Mouse (Mus musculus) common myeloid progenitor, adult 5-6 weeks (primary cell): ENCODE data around the gene Gm853. TPM values are rescaled to one million over a fixed set of nuclear protein-coding genes. Genes with fewer than 3 reads are reported as not detected.

Source experiments
- ATAC-seq: replicated peaks from 2 replicates; pipeline ENCODE4 v1.8.0; 2016; ENCODE audit warnings: low read depth, mild to moderate bottlenecking, moderate TSS enrichment, inconsistent platforms; ENCODE audit not compliant: poor library complexity, severe bottlenecking
- total RNA-seq: library from RNA; stranded (forward); fragments of 200-1000, 187-1606 nt; gene quantifications from 2 replicates; pipeline ENCODE4 v1.2.3, GENCODE M21; 2017

The Gm853 gene
- total RNA-seq, 1 experiment from 2014 or later, result not detected

- no peak for ATAC-seq
Observed at GRCm38 (mm10) chr4:130176156-130176720, 46.0 kb downstream of the Gm853 start.

- ATAC-seq, result peak; percentile 31
Observed at GRCm38 (mm10) chr4:130175072-130175711, 47.0 kb downstream of the Gm853 start, which contains the start of gene Tinagl1. Tinagl1 (minus strand) TSS chr4:130175122.

- ATAC-seq, result peak; percentile 66
Observed at GRCm38 (mm10) chr4:130174335-130175031, 47.7 kb downstream of the Gm853 start.

- no peak for ATAC-seq
Observed at GRCm38 (mm10) chr4:130173911-130174311, 48.3 kb downstream of the Gm853 start.

DNA sequence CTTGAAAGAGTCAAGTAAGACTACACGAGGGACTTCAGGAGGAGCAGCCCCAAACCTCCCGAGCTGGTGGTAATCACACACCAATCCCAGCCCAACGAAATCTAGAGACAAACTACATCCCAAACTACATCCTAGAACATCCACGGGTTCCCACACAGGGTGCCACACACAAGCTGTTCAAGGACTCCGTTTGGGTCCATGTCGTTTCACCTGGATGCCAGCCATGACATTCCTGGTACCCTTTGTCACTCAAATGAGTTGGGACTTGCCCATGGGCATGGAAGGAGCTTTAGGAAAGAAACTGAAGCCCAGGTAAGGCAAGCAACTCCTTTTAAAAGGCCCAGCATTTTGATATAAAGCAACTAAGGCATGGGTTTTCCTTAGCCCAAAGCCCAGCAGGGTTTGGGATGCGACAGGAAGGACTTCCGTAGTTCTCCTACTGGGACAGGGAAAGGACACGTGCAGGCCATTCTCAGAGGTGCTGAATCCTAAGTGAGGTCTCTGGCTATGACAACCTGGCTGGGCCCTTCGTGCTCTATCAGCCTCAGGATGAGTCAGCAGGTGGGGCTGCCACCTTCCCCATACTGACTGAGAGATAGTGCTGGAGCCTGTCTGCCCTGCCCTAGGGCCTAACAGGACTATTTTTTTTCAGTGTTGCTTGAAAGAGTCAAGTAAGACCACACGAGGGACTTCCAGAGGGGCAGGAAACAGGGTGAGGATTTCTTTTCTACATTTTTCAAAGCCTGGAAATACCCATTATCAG, 49.0 kb downstream of the Gm853 start:
- no peak for ATAC-seq

DNA sequence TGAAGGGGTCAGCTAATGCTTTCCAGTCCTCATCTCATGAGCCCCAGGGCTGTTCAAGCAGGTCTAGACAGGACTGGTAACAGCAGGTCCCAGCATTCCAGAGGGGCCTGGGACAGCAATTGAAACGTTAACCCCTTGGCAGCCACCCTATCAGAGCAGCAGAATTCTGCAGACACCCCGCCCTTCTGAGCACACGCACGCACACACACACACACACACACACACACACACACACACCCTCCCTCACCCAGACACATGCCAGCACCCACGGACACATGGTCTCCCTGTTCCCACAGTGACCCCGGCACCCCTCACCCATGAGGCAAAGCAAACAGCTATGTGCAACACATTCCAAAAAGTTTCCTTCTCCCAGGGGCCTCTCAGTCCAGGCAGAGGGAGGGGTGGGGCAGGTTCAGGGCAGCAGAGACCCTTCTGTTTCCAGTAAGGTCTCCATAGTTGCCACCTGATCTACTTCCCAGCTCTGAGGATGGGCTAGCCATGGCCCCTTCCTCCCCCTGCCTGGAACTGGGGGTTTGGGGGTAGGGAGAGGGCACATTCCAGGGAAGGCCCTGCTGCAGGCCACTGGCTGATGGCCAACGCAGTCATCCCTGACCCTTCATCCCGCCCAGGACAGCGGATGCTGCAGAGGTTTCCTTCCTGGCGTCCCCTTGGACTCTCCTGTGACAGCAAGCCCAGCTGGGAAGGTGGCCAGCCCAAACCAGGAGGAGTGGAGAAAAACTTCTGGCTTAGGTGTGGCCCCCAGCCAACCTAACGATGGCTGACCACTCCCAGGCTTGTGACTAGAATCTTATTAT, 50.0 kb downstream of the Gm853 start:
- no peak for ATAC-seq

- no peak for ATAC-seq
Observed at GRCm38 (mm10) chr4:130170362-130170761, 51.8 kb downstream of the Gm853 start.

DNA sequence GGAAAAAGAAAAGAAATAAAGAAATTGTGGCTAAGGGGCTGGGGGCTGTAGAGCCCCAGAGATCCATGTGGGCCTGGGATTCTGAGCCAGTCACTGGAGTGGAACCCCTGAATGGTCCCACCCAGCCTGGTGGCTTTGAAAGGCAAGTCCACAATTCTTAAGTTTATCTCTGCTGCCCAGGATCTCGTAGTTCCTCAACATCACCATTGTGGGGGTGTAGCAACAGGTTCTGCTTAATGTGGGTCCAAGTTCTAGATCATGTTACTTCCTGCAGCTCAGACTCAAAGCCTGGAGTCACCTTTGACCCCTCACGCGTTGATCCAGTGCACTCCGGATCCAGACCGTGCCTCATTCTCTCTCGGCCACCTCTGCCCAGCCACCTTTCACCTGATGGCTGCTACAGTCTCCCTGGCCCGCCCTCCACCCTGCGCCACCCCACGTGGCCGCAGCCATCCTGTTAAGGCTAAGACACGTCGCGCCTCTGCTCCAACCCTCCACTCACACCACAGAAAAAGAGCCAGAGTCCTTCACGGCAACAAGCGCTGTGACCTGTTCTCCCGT, 52.7 kb downstream of the Gm853 start:
- no peak for ATAC-seq

DNA sequence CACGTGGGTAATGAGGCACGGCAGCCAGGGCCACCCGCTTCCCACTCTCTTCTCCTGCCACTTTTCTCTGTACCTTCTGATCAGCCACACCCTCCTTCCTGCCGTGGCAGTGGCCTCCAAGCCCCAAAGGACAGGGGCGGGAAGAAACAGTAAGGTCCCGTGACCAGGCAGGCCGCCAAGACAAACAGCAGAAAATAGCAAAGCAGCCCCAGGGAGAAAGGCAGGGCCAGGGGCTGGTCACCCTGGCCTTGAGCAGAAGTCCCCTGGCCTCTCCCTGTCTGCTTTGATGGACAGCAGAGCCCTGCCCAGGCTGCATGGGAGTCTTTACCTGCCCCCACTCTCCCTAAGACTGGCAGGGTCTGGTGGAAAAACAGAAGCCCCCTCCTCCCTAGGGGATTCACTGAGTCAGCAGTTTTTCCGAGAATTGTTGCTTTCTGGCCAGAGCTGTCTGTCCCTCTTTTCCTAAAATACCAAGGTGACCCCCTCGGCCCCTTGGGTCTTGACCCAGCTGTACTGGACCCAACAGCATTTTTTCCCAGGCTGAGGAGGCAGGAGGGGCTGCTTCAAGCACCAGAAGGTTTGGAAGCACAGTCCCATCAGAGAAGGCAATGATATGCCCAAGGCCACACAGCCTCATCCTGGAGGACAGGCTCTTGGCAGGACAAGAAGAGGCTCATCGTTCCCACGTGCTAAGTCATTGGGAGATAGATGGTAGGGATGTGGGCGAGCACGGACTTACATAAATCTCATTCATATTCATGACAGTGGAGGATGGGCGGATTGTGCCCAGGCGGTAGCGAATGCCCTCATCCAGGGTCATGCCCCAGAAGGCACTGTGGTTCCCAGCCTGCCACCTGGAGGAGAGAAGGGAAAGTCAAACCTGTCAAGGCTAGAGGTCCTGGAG, 53.7 kb downstream of the Gm853 start:
- ATAC-seq, result peak; percentile 57

DNA sequence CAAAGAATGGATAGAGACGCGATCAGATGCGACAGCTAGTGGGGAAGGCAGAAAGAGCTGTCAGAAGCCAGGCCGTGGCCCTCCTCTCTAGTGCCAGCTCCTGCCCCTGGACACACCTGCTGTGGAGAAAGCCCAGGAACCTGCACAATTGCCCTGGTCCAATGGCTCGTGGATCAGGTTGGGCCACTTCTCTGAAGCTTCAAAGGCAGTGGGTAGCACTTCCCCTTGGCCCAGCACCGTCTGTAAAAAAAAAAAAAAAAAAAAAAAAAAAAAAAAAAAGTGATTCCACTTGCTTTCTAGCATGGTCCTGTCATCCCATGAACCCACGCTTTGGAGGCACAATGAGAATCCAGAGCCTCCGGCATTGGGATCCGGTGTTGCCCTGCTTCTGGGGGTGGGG, 54.4 kb downstream of the Gm853 start:
- no peak for ATAC-seq

DNA sequence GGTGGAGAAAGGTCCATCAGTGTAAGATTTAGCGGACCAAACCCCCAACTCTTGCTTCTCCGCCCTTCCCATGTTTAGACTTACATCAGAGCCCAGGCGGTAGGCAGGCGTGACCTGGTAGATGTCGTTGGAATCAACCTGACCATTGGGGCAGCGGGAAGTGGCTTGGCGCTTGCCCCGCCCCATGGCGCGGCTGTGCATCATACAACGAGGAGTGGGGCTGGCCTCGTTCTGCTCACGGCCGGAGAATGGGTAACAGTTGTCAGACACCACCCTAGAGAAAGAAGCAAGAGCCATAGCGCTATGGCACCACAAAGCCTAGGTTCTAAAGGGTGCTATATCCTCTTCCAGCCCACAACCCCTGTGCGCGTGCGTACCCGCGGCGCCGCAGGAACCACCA, 54.9 kb downstream of the Gm853 start:
- ATAC-seq, result peak; percentile 24

- no peak for ATAC-seq
Observed at GRCm38 (mm10) chr4:130166592-130166991, 55.6 kb downstream of the Gm853 start.

DNA sequence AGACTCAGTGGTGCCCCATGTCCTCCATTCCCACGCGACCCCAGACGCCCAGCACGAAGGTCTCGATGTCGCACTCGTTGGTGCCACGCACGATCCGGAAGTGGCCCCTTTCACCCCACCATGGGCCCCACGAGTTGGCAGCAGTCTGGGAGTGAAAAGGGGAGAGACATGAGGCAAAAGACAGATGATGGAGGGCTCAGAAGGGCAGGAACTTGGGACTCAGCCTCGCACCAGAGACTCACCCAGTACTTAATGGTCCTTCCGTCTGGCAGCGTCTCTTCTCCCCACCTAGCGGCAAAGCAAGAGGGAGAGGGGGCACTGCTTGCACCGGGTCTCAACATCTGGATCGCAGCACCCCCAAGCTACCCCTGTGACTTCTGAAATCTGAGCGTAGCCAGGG, 56.1 kb downstream of the Gm853 start:
- no peak for ATAC-seq

- ATAC-seq, result no peak
Observed at GRCm38 (mm10) chr4:130164121-130164520, 58.1 kb downstream of the Gm853 start.

DNA sequence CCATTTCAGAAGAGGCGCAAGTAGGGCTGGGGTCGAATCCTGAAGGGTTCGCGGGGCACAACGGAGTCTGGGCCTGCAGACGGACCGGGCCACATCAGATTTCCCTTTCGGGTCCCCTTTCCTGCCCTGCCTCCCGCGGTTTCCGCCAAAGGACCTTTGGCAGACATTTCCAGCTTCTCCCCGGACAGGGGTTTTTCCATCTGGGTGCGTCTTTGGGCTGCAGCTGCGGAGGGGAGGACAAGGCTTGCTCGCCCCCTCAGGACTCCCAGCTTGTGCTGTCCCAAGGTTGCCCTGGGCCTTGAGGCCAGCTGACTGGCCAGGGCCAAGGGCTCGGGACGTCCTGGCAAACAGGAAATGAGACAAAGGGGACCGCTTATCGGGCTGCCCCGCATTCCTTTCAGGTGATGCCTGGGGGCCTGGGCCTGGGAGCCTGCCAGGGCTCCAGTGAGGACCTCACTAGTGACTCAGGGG, 58.8 kb downstream of the Gm853 start:
- ATAC-seq, result peak; percentile 23; the same call in 1 of the 2 replicates

DNA sequence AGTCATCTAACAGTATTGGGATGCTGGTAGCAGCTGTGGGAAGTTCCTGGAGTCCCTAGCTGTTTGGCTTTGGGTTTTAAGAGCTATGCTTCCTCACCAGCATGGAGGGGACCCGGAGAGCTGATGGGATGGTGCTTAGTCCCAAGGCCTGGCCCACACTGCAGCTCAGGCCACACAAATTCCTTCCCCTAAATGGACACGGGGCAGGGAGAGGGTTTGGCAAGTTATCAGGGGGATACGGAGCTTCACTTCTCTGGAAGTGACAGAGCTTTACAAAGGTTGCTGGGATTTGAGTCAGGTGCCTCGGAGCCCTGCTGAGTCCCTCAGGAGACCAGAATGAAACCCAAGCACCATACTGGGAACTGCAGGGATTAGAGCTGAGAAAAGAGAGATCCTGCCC, 60.9 kb downstream of the Gm853 start:
- ATAC-seq, result no peak
